Mouse (Mus musculus) brain, adult 10 weeks (tissue): ENCODE results near the gene Rassf4. TPM values are rescaled to one million over a fixed set of nuclear protein-coding genes. Genes with fewer than 3 reads are reported as not detected.

Experiments used
- polyA plus RNA-seq: library from polyadenylated mRNA; stranded (reverse); fragments of 350-450 nt; fragmentation: Illumina TruSeq; extraction: RNeasy Lipid Tissue Mini Kit (QIAGEN cat#74804); gene quantifications from one replicate; pipeline ENCODE4 v1.2.3, GENCODE M21; 2015; ENCODE audit warnings: low read depth, low replicate concordance

Rassf4 gene
- polyA plus RNA-seq = 7.2 TPM

GRCm38 (mm10) chr6:116673471-116674282 is at the start of gene Rassf4:
TSS of gene Rassf4 (minus strand) at chr6:116673952.

GRCm38 (mm10) chr6:116716666-116717065 is 42.9 kb upstream of the Rassf4 start, which contains the start of gene Tmem72:
TSS of gene Tmem72 (minus strand) at chr6:116716913.

GRCm38 (mm10) chr6:116650406-116650805 is 23.3 kb downstream of the Rassf4 start, which contains the start of gene Depp1:
TSS of gene Depp1 (plus strand) at chr6:116650609.

GRCm38 (mm10) chr6:116628539-116629171 is 45.1 kb downstream of the Rassf4 start, which contains the start of gene Zfp422:
TSS of gene Zfp422 (minus strand) at chr6:116628999.

GRCm38 (mm10) chr6:116584095-116584494 is 89.7 kb downstream of the Rassf4 start, which contains the start of gene Olfr215:
TSS of gene Olfr215 (minus strand) at chr6:116584195.

Other genes with a start within 250 kb of the Rassf4 start
- gene Alox5, start 212.8 kb downstream of the Rassf4 start, polyA plus RNA-seq = 1.4 TPM
- not detected for gene Olfr211, start 184.9 kb downstream of the Rassf4 start, polyA plus RNA-seq
- not detected for gene Olfr212, start 167.4 kb downstream of the Rassf4 start, polyA plus RNA-seq
- not detected for gene Olfr213, start 135.5 kb downstream of the Rassf4 start, polyA plus RNA-seq
- gene Gm5580, start 122.8 kb downstream of the Rassf4 start, polyA plus RNA-seq = not detected
- gene Olfr214, start 119.7 kb downstream of the Rassf4 start, polyA plus RNA-seq = not detected
- gene Olfr215, start 89.8 kb downstream of the Rassf4 start, polyA plus RNA-seq = not detected
- gene Zfp422, start 45.0 kb downstream of the Rassf4 start, polyA plus RNA-seq = 28.3 TPM
- 4.2 TPM for gene Depp1, start 23.3 kb downstream of the Rassf4 start, polyA plus RNA-seq
- gene Tmem72, start 43.0 kb upstream of the Rassf4 start, polyA plus RNA-seq = 0.88 TPM